ENCODE assay signal across 8 mouse cellular contexts in the genomic region with DNA sequence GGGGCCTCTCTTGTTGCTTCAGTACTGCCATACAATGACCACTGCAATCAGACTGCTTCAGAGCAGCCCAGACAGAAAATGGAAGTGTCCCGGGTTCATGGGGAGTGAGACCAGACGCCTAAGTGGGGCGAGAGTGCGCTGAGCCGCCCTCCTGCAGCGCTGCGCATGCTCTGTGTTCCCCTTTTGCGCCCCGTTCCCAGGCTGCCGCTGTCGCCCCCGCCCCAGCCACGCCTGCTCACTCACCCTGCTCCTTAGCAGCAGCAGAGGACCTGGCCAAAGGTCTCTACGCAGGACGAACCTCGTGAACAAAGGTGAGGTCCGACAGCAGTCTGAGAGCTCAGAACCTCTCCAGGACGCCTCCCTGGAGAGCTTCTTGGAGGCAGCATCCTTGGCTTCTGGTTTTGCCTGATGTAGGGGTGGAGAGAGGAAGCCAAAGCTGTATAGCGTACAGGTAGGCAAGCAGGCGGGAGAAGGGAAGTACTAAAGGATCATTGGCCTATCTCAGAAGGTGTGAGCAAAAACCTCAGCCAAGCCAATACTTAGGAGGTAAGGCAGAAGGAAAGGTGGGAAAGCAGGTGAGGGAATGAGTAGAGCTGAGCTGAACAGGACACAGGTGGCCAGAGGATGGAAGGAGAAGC. TPM values are rescaled to one million over a fixed set of nuclear protein-coding genes. Genes with fewer than 3 reads are reported as not detected.
A peak's percentile ranks its signal among the peaks of the same experiment; 100 is the strongest.
DNase-seq lines count a peak whose midpoint lies in the region; ATAC-seq lines count a peak whose summit lies in the region.

Zfp92 (plus strand) TSS at position 217 of the 638 bp plus-strand sequence.

- H3K4me2 ChIP-seq in lung, embryonic 16.5 days (ENCODE audit: low read depth, low read length) = peak within 1 kb of the TSS; percentile 47

- no peak within 1 kb of the TSS for H3K9ac ChIP-seq in lung, embryonic 16.5 days (ENCODE audit: low read length)

- peaks cover 3% of the 10 kb centered on the region for H3K27me3 ChIP-seq in lung, embryonic 16.5 days (ENCODE audit: control insufficient read depth, insufficient read depth, low read depth, low read length)
- H3K27me3 ChIP-seq in megakaryocyte, embryonic 14.5 days (replicated peaks) = peaks cover 32% of the 10 kb centered on the region

- H3K27ac ChIP-seq in lung, embryonic 16.5 days (ENCODE audit: low read length) = no peak within 1 kb of the TSS

- H3K36me3 ChIP-seq in lung, embryonic 16.5 days (ENCODE audit: control insufficient read depth, insufficient read depth, low read length) = no peaks in the 10 kb centered on the region
- H3K36me3 ChIP-seq in megakaryocyte, embryonic 14.5 days (replicated peaks; ENCODE audit: low read length) = no peaks in the 10 kb centered on the region

- peak within 1 kb of the TSS; percentile 30 for H3K4me3 ChIP-seq in lung, embryonic 16.5 days (ENCODE audit: low read length)
- H3K4me3 ChIP-seq in megakaryocyte, embryonic 14.5 days (replicated peaks) = peak within 1 kb of the TSS; percentile 84

- peak; percentile 13 for DNase-seq in adrenal gland, postnatal 10 days
- DNase-seq in adrenal gland, adult 2 months = no peak
- no peak for DNase-seq in lung, postnatal 25 days (ENCODE audit: low spot score)
- peak; percentile 34 for DNase-seq in thymus, postnatal 25 days
- no peak for DNase-seq in lung, postnatal 10 days

- 13% methylated on average over 20 of the region's 20 CpGs for WGBS in lung, embryonic 16.5 days

- no peaks in the 10 kb centered on the region for H3K4me1 ChIP-seq in lung, embryonic 16.5 days (replicated peaks; ENCODE audit: control insufficient read depth, insufficient read depth, low read length)
- H3K4me1 ChIP-seq in megakaryocyte, embryonic 14.5 days = peaks cover 9% of the 10 kb centered on the region; the same call in 1 of the 2 replicates

- no peak for ATAC-seq in lung, embryonic 16.5 days (ENCODE audit: low read depth)
- ATAC-seq in inflammation-experienced regulatory T-cells, adult 6 months = peak; percentile 10

- H3K9me3 ChIP-seq in lung, embryonic 16.5 days (ENCODE audit: control insufficient read depth, low read length) = no peaks in the 10 kb centered on the region
- H3K9me3 ChIP-seq in megakaryocyte, embryonic 14.5 days = peaks cover 23% of the 10 kb centered on the region

RNA-seq across cellular contexts. Expression of gene Zfp92, which starts in this region (rescaled TPM):
- under 1 TPM; 0.15 TPM for total RNA-seq in adrenal gland, postnatal 10 days (2021)
- total RNA-seq in adrenal gland, adult 2 months (2021) = under 1 TPM; 0.26 to 0.38 TPM
- polyA plus RNA-seq in adrenal gland, adult 2 months (2012; rRNA removed) = 0.10 and 0.11 TPM in 2 replicates
- polyA plus RNA-seq in lung, embryonic 16.5 days (2015; fragmentation: Nextera tagmentation; extraction: Ambion mirVana) = 0.13 and 0.14 TPM in 2 replicates
- polyA plus RNA-seq in inflammation-experienced regulatory T-cells, adult 6 months (2017; shearing (Covaris generic)) = under 1 TPM in 1 of 3 experiments, not detected in 2; 0.21 TPM
- not detected in 2 replicates for polyA plus RNA-seq in megakaryocyte, embryonic 14.5 days (2012; ENCODE audit: insufficient read depth, low replicate concordance)

Comparison
In these comparisons a context has a peak if more than half of its experiments do, and no peak if none do; other contexts are left out.
1. Peak in DNase-seq in adrenal gland, postnatal 10 days; RNA of the gene not detected or under 1 TPM.
2. Peak in ATAC-seq in inflammation-experienced regulatory T-cells, adult 6 months; RNA of the gene not detected or under 1 TPM.